Mouse (Mus musculus): ENCODE results near the gene Tek. TPM values are rescaled to one million over a fixed set of nuclear protein-coding genes. Genes with fewer than 3 reads are reported as not detected.
"Not testable (repeated sequence)": the region's sequence is repeated elsewhere in the genome, so short reads cannot be mapped to it uniquely, and the experiment has no call there.

Tek gene
- polyA plus RNA-seq (2015; fragmentation: Nextera tagmentation; extraction: Ambion mirVana) = 41.3 and 44.3 TPM in 2 replicates

DNA sequence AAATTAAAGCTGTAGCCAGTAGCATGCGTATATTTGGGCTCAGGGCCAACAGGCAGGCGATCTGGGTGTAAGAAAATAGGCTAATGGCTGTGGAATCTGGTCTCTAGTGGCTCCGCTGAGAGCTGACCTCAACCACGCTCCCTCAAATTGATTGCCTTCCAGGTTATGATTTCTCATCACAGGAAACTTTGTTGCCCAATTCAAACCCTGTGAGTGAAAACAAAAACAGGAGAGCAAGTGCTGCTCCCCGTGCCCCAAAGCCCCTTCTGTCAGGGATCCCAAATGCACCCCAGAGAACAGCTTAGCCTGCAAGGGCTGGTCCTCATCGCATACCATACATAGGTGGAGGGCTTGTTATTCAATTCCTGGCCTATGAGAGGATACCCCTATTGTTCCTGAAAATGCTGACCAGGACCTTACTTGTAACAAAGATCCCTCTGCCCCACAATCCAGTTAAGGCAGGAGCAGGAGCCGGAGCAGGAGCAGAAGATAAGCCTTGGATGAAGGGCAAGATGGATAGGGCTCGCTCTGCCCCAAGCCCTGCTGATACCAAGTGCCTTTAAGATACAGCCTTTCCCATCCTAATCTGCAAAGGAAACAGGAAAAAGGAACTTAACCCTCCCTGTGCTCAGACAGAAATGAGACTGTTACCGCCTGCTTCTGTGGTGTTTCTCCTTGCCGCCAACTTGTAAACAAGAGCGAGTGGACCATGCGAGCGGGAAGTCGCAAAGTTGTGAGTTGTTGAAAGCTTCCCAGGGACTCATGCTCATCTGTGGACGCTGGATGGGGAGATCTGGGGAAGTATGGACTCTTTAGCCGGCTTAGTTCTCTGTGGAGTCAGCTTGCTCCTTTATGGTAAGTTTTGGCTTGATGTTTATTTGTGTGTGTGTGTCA, at the start of gene Tek:
TSS of gene Tek (plus strand) at position 452 of the 894 bp plus-strand sequence.
- Histone ChIP-seq H3K27ac (ENCODE audit: low read length) (peak within 1 kb of the TSS; percentile 64; the same call in 1 of the 2 replicates), H3K4me2 (replicated peaks; ENCODE audit: low read depth, low read length) (peak within 1 kb of the TSS; percentile 22)
- no peak for ATAC-seq (ENCODE audit: low FRiP score, low TSS enrichment)

DNA sequence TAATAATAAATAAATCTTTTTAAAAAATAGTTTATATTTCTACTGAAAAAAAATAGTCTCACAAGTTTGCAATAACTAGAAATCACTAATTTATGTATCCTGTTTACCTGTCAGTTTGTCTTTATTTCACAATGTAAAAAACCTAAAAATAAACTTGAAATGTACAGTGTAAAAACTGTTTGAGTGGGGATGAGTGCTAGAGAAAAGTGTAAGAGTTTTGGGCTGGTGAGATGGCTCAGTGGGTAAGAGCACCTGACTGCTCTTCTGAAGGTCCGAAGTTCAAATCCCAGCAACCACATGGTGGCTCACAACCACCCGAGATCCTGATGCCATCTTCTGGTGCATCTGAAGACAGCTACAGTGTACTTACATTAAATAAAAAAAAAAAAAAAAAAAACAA, 49.3 kb upstream of the Tek start:
- not testable (repeated sequence) for H3K4me3 ChIP-seq (ENCODE audit: low read length); H3K9ac ChIP-seq (replicated peaks; ENCODE audit: low read length); H3K27ac ChIP-seq (ENCODE audit: low read length); H3K4me1 ChIP-seq (ENCODE audit: insufficient read depth, low read length); H3K4me2 ChIP-seq (replicated peaks; ENCODE audit: low read depth, low read length); ATAC-seq (ENCODE audit: low FRiP score, low TSS enrichment); H3K9me3 ChIP-seq (ENCODE audit: low read length); H3K27me3 ChIP-seq (ENCODE audit: insufficient read depth, low read length)
- peaks cover 30% of the 10 kb centered on the region for H3K36me3 ChIP-seq (ENCODE audit: insufficient read depth, low read length)
- 100% methylated on average over 1 of the region's 2 CpGs for WGBS

More for the DNA sequence above, at the start of gene Tek:
- Histone ChIP-seq H3K9me3 (ENCODE audit: low read length) (no peaks in the 10 kb centered on the region), H3K36me3 (ENCODE audit: insufficient read depth, low read length) (no peaks in the 10 kb centered on the region), H3K4me1 (ENCODE audit: insufficient read depth, low read length) (no peaks in the 10 kb centered on the region), H3K27me3 (ENCODE audit: insufficient read depth, low read length) (no peaks in the 10 kb centered on the region), H3K9ac (replicated peaks; ENCODE audit: low read length) (peak within 1 kb of the TSS; percentile 3; the same call in 1 of the 2 replicates), H3K4me3 (ENCODE audit: low read length) (peak within 1 kb of the TSS; percentile 31)
- 54% methylated on average over 16 of the region's 16 CpGs for WGBS

DNA sequence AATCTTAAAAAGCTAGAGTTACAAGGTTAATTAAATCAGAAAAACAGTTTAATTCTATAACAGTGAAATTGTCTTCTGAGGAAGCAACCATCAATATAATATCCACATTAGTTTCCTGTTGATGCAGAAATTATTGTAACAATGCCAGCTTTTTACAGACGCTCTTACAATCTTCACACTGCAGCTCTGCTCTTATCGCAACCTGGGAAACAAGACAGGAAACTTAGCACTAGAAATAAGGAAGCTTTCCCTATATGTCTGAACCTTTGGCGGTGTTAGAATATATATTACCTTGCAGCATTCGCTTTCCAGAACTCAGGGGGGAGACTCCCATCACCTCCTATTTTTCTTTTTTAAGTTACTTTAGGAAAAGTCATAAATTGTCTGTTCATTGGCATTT, 48.0 kb upstream of the Tek start:
- no peak for ATAC-seq (ENCODE audit: low FRiP score, low TSS enrichment)
- H3K9ac ChIP-seq (replicated peaks; ENCODE audit: low read length) = no peak overlapping the region

DNA sequence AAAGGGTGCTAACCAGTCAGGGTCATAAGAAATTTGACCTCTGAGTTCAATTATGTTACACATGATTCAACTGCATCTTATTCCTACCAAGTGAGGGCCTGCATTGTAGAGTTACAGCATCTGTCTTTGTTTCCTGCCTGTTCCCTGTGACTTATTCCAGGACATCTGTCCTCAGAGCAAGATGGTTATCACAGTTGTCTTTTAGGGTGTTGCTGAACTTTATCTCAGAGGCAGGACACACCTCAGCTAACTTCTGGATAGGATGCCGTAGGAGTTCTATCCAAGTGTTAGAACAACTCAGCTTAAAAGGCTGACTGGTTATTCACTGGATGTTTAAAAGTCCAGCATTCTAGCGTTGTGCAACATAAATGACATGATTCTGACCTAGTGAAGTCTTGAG, 46.9 kb upstream of the Tek start:
- ATAC-seq (ENCODE audit: low FRiP score, low TSS enrichment) = no peak
- Histone ChIP-seq H3K4me2 (replicated peaks; ENCODE audit: low read depth, low read length) (no peak overlapping the region), H3K27ac (ENCODE audit: low read length) (no peak overlapping the region), H3K9me3 (ENCODE audit: low read length) (no peaks in the 10 kb centered on the region), H3K9ac (replicated peaks; ENCODE audit: low read length) (no peak overlapping the region), H3K4me3 (ENCODE audit: low read length) (no peak overlapping the region), H3K4me1 (ENCODE audit: insufficient read depth, low read length) (no peaks in the 10 kb centered on the region), H3K27me3 (ENCODE audit: insufficient read depth, low read length) (no peaks in the 10 kb centered on the region), H3K36me3 (ENCODE audit: insufficient read depth, low read length) (peaks cover 25% of the 10 kb centered on the region)
- 76% methylated on average over 2 of the region's 2 CpGs for WGBS

More for the DNA sequence above, 48.0 kb upstream of the Tek start:
- Histone ChIP-seq H3K36me3 (ENCODE audit: insufficient read depth, low read length) (peaks cover 30% of the 10 kb centered on the region), H3K4me3 (ENCODE audit: low read length) (no peak overlapping the region), H3K9me3 (ENCODE audit: low read length) (no peaks in the 10 kb centered on the region), H3K4me2 (replicated peaks; ENCODE audit: low read depth, low read length) (no peak overlapping the region), H3K27ac (ENCODE audit: low read length) (no peak overlapping the region), H3K27me3 (ENCODE audit: insufficient read depth, low read length) (no peaks in the 10 kb centered on the region), H3K4me1 (ENCODE audit: insufficient read depth, low read length) (no peaks in the 10 kb centered on the region)
- WGBS = 71% methylated on average over 4 of the region's 4 CpGs

DNA sequence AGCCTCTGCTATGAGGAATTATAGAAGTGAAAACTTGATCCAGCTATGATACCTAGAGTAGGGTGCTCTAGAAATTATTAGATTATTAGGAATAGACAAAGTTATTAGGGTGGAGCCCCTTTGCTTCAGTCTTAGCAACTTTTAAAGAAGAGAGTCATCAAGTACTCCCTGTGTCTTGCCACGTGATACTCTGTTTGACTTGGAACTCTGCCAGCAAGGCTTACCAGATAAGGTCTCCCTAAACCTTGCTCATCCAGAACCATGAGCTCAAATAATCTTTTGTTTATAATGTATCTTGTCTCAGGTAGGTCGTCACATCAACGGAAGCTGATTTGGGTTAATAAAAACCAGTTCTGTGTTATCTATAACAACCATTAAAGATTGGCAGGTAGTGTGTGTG, 42.7 kb upstream of the Tek start:
- H3K4me3 ChIP-seq (ENCODE audit: low read length) = no peak overlapping the region
- no peak overlapping the region for H3K9ac ChIP-seq (replicated peaks; ENCODE audit: low read length)
- no peaks in the 10 kb centered on the region for H3K27me3 ChIP-seq (ENCODE audit: insufficient read depth, low read length)
- no peak for ATAC-seq (ENCODE audit: low FRiP score, low TSS enrichment)
- H3K9me3 ChIP-seq (ENCODE audit: low read length) = no peaks in the 10 kb centered on the region
- H3K4me2 ChIP-seq (replicated peaks; ENCODE audit: low read depth, low read length) = no peak overlapping the region
- H3K27ac ChIP-seq (ENCODE audit: low read length) = no peak overlapping the region
- peaks cover 7% of the 10 kb centered on the region; the same call in 1 of the 2 replicates for H3K36me3 ChIP-seq (ENCODE audit: insufficient read depth, low read length)
- 51% methylated on average over 3 of the region's 3 CpGs for WGBS
- H3K4me1 ChIP-seq (ENCODE audit: insufficient read depth, low read length) = no peaks in the 10 kb centered on the region

DNA sequence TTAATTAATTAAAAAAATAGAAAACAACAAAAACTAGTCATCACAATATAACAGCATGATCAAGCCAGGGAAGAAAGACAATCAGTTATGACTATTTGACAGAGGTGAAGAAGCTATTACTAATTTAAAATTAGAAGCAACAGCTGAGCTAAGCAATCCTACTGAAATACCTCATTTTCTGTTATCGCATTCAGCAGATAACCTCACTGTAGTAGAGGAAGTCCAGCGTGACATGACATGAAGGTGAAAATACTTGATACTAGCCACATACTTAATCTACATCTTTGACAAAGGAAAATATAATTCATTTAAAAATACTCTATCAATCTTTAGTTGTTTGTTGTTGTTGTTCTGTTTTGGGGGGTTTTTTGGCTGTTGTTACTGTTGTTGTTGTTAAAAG, 28.1 kb upstream of the Tek start:
- Histone ChIP-seq H3K36me3 (ENCODE audit: insufficient read depth, low read length) (no peaks in the 10 kb centered on the region), H3K9me3 (ENCODE audit: low read length) (no peaks in the 10 kb centered on the region), H3K4me1 (ENCODE audit: insufficient read depth, low read length) (no peaks in the 10 kb centered on the region), H3K27me3 (ENCODE audit: insufficient read depth, low read length) (no peaks in the 10 kb centered on the region), H3K4me3 (ENCODE audit: low read length) (no peak overlapping the region), H3K4me2 (replicated peaks; ENCODE audit: low read depth, low read length) (no peak overlapping the region), H3K27ac (ENCODE audit: low read length) (no peak overlapping the region), H3K9ac (replicated peaks; ENCODE audit: low read length) (no peak overlapping the region)
- WGBS = 67% methylated on average over 2 of the region's 2 CpGs
- ATAC-seq (ENCODE audit: low FRiP score, low TSS enrichment) = no peak

DNA sequence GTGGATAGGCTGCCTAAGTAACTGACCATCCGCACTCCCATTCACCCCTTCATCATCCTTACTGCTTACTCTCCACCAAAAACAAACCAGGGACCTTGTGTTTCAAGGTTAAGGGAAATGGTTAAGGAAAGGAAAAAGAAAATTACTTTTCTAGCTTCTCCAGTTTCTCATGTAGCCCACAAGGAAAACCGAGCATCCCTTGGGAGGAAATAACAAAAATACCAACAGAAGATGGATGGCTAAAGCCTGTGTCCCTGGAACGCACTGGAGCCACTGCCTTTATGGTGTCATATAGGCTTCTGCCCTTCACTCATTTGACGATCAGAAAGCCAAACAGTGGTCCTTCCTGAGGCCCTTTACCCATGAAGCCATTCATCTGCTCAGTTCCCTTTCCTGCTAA, 27.7 kb upstream of the Tek start:
- Histone ChIP-seq H3K9ac (replicated peaks; ENCODE audit: low read length) (no peak overlapping the region), H3K27ac (ENCODE audit: low read length) (no peak overlapping the region)
- 42% methylated on average over 4 of the region's 4 CpGs for WGBS

DNA sequence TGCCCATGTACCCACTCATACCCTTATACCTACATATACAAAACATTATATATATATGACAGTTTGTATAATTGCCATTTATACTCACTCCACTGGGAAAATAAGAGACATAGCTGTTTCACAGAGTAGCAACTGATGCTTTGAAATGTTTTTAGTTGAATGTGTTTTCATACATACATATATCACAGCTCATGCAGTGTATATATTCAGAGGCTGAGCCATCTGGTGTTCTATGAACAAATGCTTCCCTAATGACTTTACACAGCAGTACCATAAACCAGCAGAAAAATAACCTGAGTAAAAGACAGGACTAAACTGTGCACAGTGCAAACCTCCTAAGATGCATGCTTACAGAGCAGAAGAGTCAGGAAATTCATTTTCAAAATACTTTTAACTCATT, 25.3 kb upstream of the Tek start:
- Histone ChIP-seq H3K27ac (ENCODE audit: low read length) (no peak overlapping the region), H3K36me3 (ENCODE audit: insufficient read depth, low read length) (no peaks in the 10 kb centered on the region), H3K27me3 (ENCODE audit: insufficient read depth, low read length) (no peaks in the 10 kb centered on the region), H3K4me1 (ENCODE audit: insufficient read depth, low read length) (no peaks in the 10 kb centered on the region), H3K4me2 (replicated peaks; ENCODE audit: low read depth, low read length) (no peak overlapping the region), H3K9ac (replicated peaks; ENCODE audit: low read length) (no peak overlapping the region), H3K4me3 (ENCODE audit: low read length) (no peak overlapping the region), H3K9me3 (ENCODE audit: low read length) (no peaks in the 10 kb centered on the region)
- ATAC-seq (ENCODE audit: low FRiP score, low TSS enrichment) = no peak

More for the DNA sequence above, 27.7 kb upstream of the Tek start:
- Histone ChIP-seq H3K27me3 (ENCODE audit: insufficient read depth, low read length) (no peaks in the 10 kb centered on the region), H3K4me3 (ENCODE audit: low read length) (no peak overlapping the region), H3K4me2 (replicated peaks; ENCODE audit: low read depth, low read length) (no peak overlapping the region), H3K36me3 (ENCODE audit: insufficient read depth, low read length) (no peaks in the 10 kb centered on the region), H3K4me1 (ENCODE audit: insufficient read depth, low read length) (no peaks in the 10 kb centered on the region), H3K9me3 (ENCODE audit: low read length) (no peaks in the 10 kb centered on the region)
- peak; percentile 35; the same call in 1 of the 2 replicates for ATAC-seq (ENCODE audit: low FRiP score, low TSS enrichment)

DNA sequence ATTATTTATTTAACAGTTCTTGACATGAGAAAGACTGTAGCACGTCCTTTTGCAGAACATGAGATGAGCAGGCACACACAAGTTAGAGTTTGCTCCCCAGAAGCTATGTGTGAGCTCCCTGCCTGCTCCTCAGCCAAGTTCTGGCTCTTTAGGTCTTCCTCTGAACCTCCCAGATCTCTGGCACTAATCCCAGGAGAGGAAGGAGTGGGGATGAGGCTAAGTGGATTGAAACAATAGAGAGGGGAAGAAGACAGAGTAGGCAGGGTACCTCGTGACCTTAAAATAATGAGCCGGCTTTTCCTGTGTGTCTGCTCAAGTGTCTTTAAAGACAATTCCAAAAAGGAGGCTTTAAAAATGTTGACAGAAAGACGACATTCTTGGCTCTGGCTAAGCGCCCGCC, 23.9 kb upstream of the Tek start:
- ATAC-seq (ENCODE audit: low FRiP score, low TSS enrichment) = no peak
- H3K27me3 ChIP-seq (ENCODE audit: insufficient read depth, low read length) = no peaks in the 10 kb centered on the region
- H3K9me3 ChIP-seq (ENCODE audit: low read length) = no peaks in the 10 kb centered on the region
- no peak overlapping the region for H3K4me2 ChIP-seq (replicated peaks; ENCODE audit: low read depth, low read length)
- no peak overlapping the region for H3K4me3 ChIP-seq (ENCODE audit: low read length)
- H3K27ac ChIP-seq (ENCODE audit: low read length) = no peak overlapping the region
- no peak overlapping the region for H3K9ac ChIP-seq (replicated peaks; ENCODE audit: low read length)
- no peaks in the 10 kb centered on the region for H3K36me3 ChIP-seq (ENCODE audit: insufficient read depth, low read length)
- H3K4me1 ChIP-seq (ENCODE audit: insufficient read depth, low read length) = no peaks in the 10 kb centered on the region
- WGBS = 59% methylated on average over 6 of the region's 6 CpGs

DNA sequence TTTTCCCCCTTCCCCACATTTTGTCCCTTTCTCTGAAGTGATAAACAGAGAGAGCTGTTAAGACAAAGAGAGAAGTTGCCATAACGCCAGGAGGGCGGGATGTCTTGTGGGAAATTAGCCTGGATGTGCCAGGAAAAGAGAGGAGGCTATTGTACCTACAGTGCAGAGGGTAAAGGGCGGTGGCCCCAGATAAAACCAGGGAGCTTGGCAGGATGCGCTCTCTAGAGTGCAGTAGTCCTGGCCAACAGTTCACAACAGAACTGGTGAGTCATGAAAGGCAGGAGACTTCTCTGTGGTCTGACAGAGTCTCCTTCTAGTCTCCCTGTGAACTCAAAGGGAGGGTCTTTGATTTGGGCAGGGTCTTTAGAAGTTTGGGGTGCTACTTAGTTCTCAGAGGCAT, 13.3 kb upstream of the Tek start:
- H3K27me3 ChIP-seq (ENCODE audit: insufficient read depth, low read length) = no peaks in the 10 kb centered on the region
- WGBS = 84% methylated on average over 4 of the region's 4 CpGs

More for the DNA sequence above, 13.3 kb upstream of the Tek start:
- no peak overlapping the region for H3K27ac ChIP-seq (ENCODE audit: low read length)
- no peak overlapping the region for H3K9ac ChIP-seq (replicated peaks; ENCODE audit: low read length)
- H3K36me3 ChIP-seq (ENCODE audit: insufficient read depth, low read length) = no peaks in the 10 kb centered on the region
- no peak overlapping the region for H3K4me3 ChIP-seq (ENCODE audit: low read length)
- peaks cover 5% of the 10 kb centered on the region; the same call in 1 of the 2 replicates for H3K9me3 ChIP-seq (ENCODE audit: low read length)
- H3K4me2 ChIP-seq (replicated peaks; ENCODE audit: low read depth, low read length) = no peak overlapping the region
- H3K4me1 ChIP-seq (ENCODE audit: insufficient read depth, low read length) = no peaks in the 10 kb centered on the region
- no peak for ATAC-seq (ENCODE audit: low FRiP score, low TSS enrichment)
